Mouse (Mus musculus) megakaryocyte, embryonic 14.5 days (primary cell): Measurements from ENCODE around the gene Sgk2.

Experiments
- FLI1 ChIP-seq: IDR thresholded peaks from 2 replicates; pipeline ENCODE4 v1.6.1; 2012; ENCODE audit warnings: low read length, inconsistent platforms, mixed read lengths
- GATA1 ChIP-seq: IDR thresholded peaks from 3 replicates; pipeline ENCODE4 v1.6.1; 2012; ENCODE audit warnings: mixed read lengths, low read length, inconsistent platforms, borderline replicate concordance

GRCm38 (mm10) chr2:162947736-162948135 is 39.4 kb upstream of the Sgk2 start:
- TF ChIP-seq GATA1, result no peak
- TF ChIP-seq FLI1, result no peak
